Mouse (Mus musculus) stomach, postnatal 0 days (tissue): Measurements from ENCODE around the gene Cops7b.

Experiments
- CTCF ChIP-seq: IDR thresholded peaks from 2 replicates; pipeline ENCODE4 v1.5.1; 2016; ENCODE audit warnings: antibody characterized with exemption, low read depth, mild to moderate bottlenecking, moderate library complexity
- EP300 ChIP-seq: optimal IDR thresholded peaks from 2 replicates; pipeline ENCODE3; 2016; ENCODE audit warnings: antibody characterized with exemption

DNA sequence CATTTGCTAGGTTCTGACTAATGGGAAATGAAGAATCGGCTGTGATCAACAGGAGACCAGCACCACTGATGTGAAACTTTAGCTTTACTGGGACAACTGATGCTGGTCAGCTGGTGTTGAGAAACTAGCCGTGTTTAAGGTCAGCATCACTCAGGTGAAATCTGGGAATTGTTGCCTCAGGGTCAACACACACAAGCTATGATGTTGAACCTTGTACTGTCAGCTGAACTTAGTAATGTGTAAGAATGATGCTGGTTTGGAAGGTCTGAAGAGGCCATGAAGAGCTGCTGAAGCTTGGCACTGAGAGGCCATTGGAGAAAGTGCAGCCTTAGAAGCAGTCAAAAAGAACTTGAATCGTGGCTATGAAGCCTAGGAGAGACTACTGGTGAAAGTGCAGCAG is 27.0 kb upstream of the Cops7b start:
- TF ChIP-seq CTCF, result no peak
- no peak for TF ChIP-seq EP300
